Mouse (Mus musculus): ENCODE results near the gene Gm1553.

The Gm1553 gene

DNA sequence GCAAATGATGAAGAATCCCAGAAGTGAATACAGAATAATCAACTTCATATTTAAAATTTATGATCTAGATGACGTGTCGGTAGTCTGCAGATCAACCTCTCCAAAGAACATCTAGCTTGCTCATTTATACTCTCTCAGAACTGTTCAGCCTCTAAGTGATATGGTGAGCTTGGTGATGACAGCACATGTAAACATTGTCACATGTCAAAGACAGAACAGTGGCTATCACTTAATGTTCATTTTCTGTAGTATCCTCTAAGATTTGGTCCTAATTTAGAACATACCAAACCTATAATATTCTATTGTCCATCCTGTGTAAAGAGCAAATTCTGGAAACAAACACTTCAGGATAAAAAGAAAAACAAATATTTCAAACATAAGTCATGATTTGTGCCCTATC is at the start of gene Gm1553:
Gene Gm1553 (minus strand): TSS at position 101 of the 400 bp plus-strand sequence.
- no peak for DNase-seq
